Mouse (Mus musculus) bone marrow macrophage, adult 2 months (primary cell): ENCODE data around the gene Rnase1. TPM values are rescaled to one million over a fixed set of nuclear protein-coding genes. Genes with fewer than 3 reads are reported as not detected.
"Not testable (repeated sequence)": the region's sequence is repeated elsewhere in the genome, so short reads cannot be mapped to it uniquely, and the experiment has no call there.

ENCODE experiments used
- H3K27ac ChIP-seq: 2 replicates; pipeline ENCODE4 v1.5.1; 2012; ENCODE audit warnings: low read depth, low read length; ENCODE audit not compliant: insufficient read depth
- H3K4me1 ChIP-seq: 2 replicates; pipeline ENCODE4 v1.6.1; 2012; ENCODE audit warnings: low read length; ENCODE audit not compliant: control insufficient read depth, insufficient read depth
- H3K4me3 ChIP-seq: 2 replicates; pipeline ENCODE4 v1.5.1; 2012; ENCODE audit warnings: mild to moderate bottlenecking, low read length, moderate library complexity; ENCODE audit not compliant: insufficient read depth
- CTCF ChIP-seq: IDR thresholded peaks from 2 replicates; pipeline ENCODE4 v1.5.1; 2012; ENCODE audit warnings: low read depth, mild to moderate bottlenecking, low read length, moderate library complexity
- POLR2A ChIP-seq: IDR thresholded peaks from 2 replicates; pipeline ENCODE4 v1.6.1; 2012; ENCODE audit warnings: mild to moderate bottlenecking, low read depth, low read length, borderline replicate concordance
- polyA plus RNA-seq: library from polyadenylated mRNA; stranded (reverse); fragments of >200 nt; gene quantifications from 2 replicates; pipeline ENCODE4 v1.2.4, GENCODE M21; 2012; ENCODE audit not compliant: missing spikeins, insufficient read depth, insufficient read length

Rnase1 gene
- polyA plus RNA-seq: not detected in 2 replicates

DNA sequence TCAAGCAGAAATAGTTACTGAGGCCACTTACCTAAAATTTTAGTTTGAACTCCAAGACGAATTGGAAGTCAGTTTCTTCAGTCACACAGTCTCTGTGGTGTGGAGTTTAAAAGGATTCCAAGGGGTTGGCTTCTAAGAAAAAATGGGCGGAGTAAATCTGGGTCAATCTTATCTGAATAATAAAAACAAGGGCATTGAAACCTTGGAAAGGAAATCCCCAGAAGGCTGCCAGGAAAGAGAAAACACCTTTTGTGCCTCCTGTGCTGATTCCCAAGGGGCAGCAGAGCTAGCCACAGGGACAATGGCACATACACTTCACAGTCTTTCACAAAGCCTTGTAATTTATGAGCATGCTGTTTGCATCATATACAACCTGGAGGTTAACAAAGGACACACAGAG is at the start of gene Rnase1:
TSS of gene Rnase1 (minus strand) at position 101 of the 400 bp plus-strand sequence.
- Histone ChIP-seq H3K27ac (no peak within 1 kb of the TSS), H3K4me3 (no peak within 1 kb of the TSS), H3K4me1 (peaks cover 2% of the 10 kb centered on the region; the same call in 1 of the 2 replicates)
- no peak for TF ChIP-seq CTCF
- no peak for TF ChIP-seq POLR2A

DNA sequence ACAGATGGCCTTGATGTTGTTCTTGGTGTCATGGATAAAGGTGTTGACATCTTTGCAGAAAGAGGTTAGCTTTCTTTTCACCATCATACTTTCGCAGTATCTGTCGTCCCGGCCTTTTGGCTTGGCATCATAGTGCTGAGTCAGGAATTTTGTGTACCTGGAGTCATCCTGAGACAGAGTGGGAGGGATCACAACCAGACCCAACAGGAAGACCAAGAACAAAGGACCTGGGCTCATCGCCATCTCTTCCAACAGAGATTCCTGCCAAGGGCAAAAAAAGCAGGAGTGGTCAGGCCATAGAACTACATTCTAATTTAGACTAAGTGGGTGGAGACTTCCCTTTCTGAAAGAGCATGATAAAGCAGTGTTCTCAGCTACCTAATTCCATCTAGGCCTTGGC is 49.1 kb upstream of the Rnase1 start:
- peaks cover 21% of the 10 kb centered on the region for H3K4me1 ChIP-seq
- no peak overlapping the region for H3K27ac ChIP-seq
- TF ChIP-seq CTCF (no peak), POLR2A (no peak)
- H3K4me3 ChIP-seq: no peak overlapping the region

DNA sequence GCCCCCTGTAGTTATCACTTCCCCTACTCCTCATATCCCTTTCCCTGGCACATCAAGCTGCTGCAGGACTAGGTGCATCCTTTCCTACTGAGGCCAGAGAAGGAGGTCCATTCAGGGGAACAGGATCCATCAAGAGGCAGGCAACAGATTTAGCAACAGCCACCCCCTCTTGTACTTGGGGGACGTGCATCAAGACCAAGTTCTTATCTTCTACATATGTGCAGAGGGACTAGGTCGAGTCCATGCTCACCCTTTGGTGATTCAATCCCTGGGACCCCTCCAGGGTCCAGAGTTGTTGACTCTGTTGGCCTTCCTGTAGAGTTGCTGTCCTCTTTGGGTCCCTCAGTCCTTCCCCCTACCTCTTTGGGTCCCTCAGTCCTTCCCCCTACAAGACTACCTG is 34.5 kb upstream of the Rnase1 start:
- H3K27ac ChIP-seq: not testable (repeated sequence)

DNA sequence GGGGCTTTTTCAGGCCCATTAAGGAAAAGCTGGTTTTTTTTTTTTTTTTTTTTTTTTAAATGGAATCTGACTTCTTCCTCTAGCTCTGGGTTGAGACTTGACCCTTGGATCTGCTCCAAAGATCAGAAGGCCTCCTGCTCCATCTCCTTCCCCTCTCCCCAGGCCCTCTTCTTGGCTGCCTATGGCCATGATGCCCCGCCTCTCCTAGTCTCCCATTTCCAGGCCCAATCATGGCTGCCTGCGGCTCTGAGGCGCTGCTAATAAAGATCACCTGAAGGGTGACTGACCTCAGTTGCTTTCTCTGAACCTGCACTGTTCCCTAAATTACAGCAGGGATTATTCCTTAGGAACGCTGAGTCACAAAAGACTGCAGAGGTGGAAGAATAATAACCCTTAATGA is 27.3 kb upstream of the Rnase1 start:
- no peak overlapping the region for H3K27ac ChIP-seq
- TF ChIP-seq POLR2A (no peak), CTCF (no peak)
- H3K4me3 ChIP-seq: no peak overlapping the region
- peaks cover 3% of the 10 kb centered on the region for H3K4me1 ChIP-seq

More for the DNA sequence above, 34.5 kb upstream of the Rnase1 start:
- H3K4me1 ChIP-seq: peaks cover 13% of the 10 kb centered on the region
- H3K4me3 ChIP-seq: not testable (repeated sequence)

DNA sequence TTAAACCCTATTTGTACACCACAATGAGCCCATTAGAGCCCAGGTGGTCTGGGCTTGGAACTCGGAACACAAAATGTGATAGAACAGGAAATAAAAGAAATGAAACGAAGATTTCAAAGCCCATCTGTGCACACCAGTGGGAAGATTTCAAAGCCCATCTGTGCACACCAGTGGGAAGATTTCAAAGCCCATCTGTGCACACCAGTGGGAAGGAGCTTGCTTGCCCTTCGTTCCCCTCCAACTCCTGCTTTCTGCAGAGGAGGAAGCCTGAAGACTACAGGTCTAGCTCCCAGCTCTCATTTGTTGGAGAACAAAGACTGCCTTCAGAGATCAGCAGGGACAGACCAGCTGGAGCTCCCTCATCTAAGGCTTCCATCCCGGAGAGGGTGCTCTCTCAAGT is 26.4 kb upstream of the Rnase1 start:
- H3K27ac ChIP-seq, H3K4me1 ChIP-seq, H3K4me3 ChIP-seq: not testable (repeated sequence)

DNA sequence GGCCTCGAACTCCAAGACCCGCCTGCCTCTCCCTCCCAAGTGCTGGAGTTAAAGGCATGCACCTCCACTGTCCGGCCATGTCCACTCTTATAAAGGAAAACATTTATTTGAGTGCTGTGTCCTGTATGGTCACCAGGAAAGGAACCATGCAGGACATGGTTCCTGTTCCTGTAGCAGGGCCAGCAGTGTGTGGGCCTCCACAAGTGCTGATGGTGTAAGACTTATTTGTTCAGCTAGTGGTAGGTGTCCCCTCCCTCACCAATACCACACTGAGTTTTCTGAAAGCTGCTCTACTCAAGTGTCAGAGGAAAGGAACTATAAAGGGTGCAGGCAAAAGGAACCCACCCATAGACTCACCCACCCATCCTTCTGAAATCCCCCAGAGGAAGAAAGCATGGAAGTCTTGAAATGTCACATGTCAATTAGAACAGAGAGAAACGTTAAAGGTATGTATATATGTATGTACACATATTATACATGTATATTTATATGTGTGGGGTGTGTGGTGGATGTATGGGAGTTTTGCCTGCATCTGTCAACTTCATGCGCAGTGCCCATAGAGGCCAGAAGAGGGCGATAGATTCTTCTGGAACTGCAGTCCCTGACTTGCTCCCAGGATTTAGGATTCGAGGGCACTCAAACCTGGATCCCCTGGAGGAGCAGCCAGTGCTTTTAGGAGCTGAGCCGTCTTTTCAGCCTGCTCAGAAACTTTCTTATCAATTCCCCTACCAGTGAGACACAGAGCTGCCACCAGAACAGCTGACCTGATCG is 25.7 kb upstream of the Rnase1 start:
- not testable (repeated sequence) for H3K4me1 ChIP-seq, H3K27ac ChIP-seq, H3K4me3 ChIP-seq
- peak; percentile 64 for TF ChIP-seq CTCF

DNA sequence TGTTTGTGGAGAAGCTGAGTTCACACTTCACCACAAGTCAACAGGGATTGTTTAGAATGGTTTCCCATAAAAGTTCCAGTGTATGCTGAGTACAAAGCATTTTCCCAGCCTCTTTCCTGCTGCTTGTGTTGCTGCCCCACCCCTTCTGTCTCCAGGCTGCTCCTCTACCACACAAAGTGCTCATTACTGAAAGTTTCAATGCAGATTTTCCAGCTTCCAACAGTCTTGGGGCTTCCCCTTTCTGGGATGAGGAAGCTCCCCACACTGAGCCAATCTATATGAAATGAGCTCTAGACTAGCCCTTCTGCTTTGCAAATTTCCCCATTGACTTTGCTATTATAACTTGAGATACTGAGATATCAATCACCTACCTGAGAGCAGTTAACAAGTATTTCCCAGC is 19.5 kb upstream of the Rnase1 start:
- H3K4me3 ChIP-seq: no peak overlapping the region
- H3K27ac ChIP-seq: peak overlapping the region; percentile 92
- H3K4me1 ChIP-seq: peaks cover 41% of the 10 kb centered on the region
- TF ChIP-seq CTCF (no peak), POLR2A (no peak)

DNA sequence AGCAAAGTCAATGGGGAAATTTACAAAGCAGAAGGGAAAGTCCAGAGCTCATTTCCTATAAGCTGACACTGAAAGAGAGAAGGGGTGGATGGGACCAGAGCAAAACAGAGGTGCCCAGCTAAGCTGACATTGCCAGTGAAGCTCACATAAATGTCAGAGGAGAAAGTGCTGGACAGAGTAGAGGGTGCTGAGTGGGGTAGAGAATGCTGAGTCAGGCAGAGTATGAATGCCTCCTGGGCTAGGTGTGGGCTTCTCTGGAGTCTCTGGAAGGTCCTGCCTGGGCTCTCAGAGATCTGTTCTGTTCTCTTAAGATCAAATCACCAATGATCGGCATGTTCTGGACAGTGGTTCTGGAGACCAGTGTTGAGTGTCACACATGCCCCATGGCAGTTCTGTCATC is 18.9 kb upstream of the Rnase1 start:
- H3K4me3 ChIP-seq: no peak overlapping the region
- TF ChIP-seq POLR2A: no peak
- no peak for TF ChIP-seq CTCF
- H3K4me1 ChIP-seq: peaks cover 41% of the 10 kb centered on the region
- peak overlapping the region; percentile 92 for H3K27ac ChIP-seq

DNA sequence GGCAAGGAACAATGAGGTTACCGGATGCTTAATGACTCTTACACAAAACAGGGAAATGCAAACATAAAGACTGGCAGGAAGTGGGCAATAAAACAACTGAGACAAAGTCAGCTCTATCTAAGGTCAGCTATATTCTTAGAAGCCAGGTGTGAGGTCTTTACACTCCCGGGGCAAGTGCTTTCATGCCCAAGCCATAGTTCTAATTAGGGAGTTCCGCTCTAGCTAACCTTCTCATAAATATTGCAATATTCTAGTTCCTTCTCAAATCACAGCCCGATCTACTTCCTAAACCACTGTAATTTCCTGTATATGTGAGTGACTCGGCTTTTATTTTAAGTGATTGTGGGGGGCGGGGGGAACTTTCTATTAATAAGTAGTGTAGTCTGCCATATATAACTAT is 16.7 kb upstream of the Rnase1 start:
- Histone ChIP-seq H3K4me1 (peaks cover 41% of the 10 kb centered on the region), H3K27ac (peak overlapping the region; percentile 82)
- not testable (repeated sequence) for H3K4me3 ChIP-seq

DNA sequence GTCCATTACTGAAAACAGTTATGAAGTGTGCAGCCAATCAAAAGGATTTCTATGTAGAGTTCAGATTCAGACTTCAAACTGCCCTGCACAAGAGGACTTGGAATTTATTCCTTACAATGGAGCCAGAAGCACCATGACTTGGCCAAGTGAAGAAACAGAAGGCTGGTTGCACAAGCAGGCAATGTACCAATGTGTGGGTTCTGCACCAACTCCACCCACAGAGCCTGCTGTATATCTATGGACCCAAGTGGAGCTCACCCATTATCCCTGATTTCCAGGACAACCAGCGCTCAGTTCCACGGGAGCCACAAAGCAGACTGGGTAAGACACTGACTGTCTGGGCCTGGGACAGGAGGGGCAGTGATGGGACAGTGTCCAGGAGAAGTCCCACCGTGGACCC is 15.4 kb upstream of the Rnase1 start, which contains the start of gene Rnase2b:
TSS of gene Rnase2b (plus strand) at position 285 of the 400 bp plus-strand sequence.
- Histone ChIP-seq H3K27ac (peak within 1 kb of the TSS; percentile 82), H3K4me1 (peaks cover 45% of the 10 kb centered on the region)
- H3K4me3 ChIP-seq: not testable (repeated sequence)

DNA sequence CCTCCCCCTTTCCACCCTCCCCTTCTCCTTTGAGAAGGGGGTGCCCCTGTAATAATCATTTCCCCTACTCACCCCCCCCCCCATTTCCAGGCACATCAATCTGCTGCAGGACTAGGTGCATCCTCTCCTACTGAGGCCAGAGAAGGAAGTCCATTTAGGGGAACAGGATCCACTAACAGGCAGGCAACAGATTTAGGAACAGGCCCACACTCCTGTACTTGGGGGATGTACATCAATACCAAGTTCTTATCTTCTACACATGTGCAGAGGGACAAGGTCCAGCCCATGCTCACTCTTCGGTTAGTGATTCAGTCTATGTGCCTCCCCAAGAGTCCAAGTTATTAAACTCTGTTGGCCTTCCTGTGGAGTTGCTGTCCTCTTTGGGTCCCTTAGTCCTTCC is 10.5 kb upstream of the Rnase1 start:
- Histone ChIP-seq H3K27ac (peak overlapping the region; percentile 20), H3K4me3 (no peak overlapping the region; the same call in 1 of the 2 replicates), H3K4me1 (peaks cover 9% of the 10 kb centered on the region)
- TF ChIP-seq CTCF (no peak), POLR2A (no peak)
